Mouse (Mus musculus): ENCODE data around the gene Farsa. TPM values are rescaled to one million over a fixed set of nuclear protein-coding genes. Genes with fewer than 3 reads are reported as not detected.

Farsa gene
- polyA plus RNA-seq, 1 experiment from 2014 or later, result 85.9 TPM

DNA sequence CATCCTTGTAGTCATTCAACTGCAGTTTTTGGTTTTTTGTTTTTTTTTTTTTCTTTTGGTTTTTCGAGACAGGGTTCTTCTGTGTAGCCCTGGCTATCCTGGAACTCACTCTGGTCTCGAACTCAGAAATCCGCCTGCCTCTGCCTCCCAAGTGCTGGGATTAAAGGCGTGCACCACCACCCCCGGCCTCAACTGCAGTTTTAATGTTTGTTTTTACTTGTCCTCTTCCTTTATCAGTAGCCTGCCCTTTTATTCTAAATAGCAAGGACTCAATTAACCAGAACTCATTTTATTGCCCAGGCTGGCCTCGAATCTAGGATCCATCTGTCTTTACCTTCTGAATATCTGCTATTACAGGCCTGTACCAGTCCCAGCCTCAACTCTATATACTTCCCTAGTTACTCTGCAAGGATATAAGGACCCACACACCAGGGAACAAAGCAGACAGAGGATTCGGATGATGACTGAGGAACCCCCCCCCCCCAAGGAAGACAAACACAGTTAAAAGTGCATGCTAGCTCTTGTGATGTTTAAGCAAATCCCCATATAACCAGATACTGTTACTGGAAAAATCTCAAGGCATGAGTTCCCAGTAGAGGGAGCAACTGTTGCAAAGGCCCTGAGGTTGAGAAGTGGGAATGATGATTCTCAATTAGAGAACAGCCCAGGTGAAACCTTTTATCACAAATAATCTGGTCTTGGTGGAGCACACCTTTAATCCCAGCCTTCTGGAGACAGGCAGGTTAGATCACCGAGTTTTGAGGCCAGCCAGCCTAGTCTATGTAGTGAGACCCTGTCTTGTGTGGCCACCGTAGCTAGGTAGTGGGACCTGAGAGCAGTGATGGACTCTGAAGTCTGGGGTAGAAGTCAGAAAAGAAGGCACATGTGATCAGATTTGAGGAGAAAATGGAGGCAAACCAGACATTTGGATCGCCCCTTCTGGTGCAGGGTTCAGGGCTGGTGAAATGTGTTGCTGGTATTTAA lies 23.7 kb upstream of the Farsa start:
- no peak for ATAC-seq (ENCODE audit: insufficient read depth, low FRiP score)
- H3K36me3 ChIP-seq (ENCODE audit: control insufficient read depth, insufficient read depth, low read length), result peaks cover 19% of the 10 kb centered on the region; the same call in 1 of the 2 replicates
- WGBS, result 53% methylated on average over 10 of the region's 10 CpGs
- peak overlapping the region; percentile 99 for H3K9ac ChIP-seq (ENCODE audit: low read length)
- H3K27ac ChIP-seq (ENCODE audit: low read length), result peak overlapping the region; percentile 95
- peak overlapping the region; percentile 75 for H3K4me2 ChIP-seq (ENCODE audit: low read depth, low read length)
- H3K4me1 ChIP-seq (ENCODE audit: control insufficient read depth, insufficient read depth, low read length), result peaks cover 18% of the 10 kb centered on the region
- H3K4me3 ChIP-seq (replicated peaks; ENCODE audit: low read length), result peak overlapping the region; percentile 98
- H3K9me3 ChIP-seq (replicated peaks; ENCODE audit: control insufficient read depth, low read length), result no peaks in the 10 kb centered on the region
- H3K27me3 ChIP-seq (ENCODE audit: control insufficient read depth, insufficient read depth, low read length), result no peaks in the 10 kb centered on the region

DNA sequence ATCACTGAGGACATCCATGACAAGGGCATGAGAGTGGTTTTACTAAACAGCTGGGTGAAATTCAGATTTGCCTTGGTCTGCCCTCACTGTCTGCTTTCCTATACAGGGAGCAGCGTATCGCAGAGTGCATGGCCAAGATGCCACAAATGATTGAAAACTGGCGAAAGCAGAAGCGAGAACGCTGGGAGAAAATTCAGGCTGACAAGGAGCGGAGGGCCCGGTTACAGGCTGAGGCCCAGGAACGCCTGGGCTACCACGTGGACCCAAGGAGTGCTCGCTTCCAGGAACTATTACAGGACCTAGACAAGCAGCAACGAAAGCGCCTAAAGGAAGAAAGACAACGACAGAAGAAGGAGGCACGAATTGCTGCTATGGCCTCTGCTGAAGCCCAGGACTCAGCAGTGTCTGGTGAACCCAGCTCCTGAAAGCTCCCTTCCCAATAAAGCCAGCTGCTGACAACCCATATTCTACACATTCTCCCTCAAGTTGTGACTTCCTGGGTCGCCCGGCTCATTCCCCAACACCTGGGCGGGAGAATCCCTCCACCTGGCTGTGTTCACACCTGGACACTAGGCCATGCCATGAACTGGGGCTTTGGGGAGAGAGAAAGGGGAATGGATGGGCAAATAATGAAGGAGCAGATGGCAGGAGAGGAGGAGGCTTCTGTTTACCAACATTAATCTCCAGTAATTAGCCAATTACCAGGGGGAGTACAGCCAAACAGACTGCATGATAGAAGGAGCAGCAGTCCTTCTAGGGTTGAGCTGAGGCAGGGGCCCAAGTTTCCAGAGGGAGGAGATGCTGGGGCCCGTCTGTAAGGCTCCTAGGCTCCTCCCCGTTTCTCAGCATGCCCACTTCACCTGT lies 22.6 kb upstream of the Farsa start:
- H3K27ac ChIP-seq (ENCODE audit: low read length), result peak overlapping the region; percentile 21; the same call in 1 of the 2 replicates
- no peak overlapping the region for H3K9ac ChIP-seq (ENCODE audit: low read length)
- H3K4me1 ChIP-seq (ENCODE audit: control insufficient read depth, insufficient read depth, low read length), result peaks cover 20% of the 10 kb centered on the region
- H3K4me3 ChIP-seq (replicated peaks; ENCODE audit: low read length), result no peak overlapping the region
- H3K36me3 ChIP-seq (ENCODE audit: control insufficient read depth, insufficient read depth, low read length), result peaks cover 25% of the 10 kb centered on the region; the same call in 1 of the 2 replicates
- no peak for ATAC-seq (ENCODE audit: insufficient read depth, low FRiP score)
- no peaks in the 10 kb centered on the region for H3K27me3 ChIP-seq (ENCODE audit: control insufficient read depth, insufficient read depth, low read length)
- WGBS, result 82% methylated on average over 19 of the region's 19 CpGs
- H3K9me3 ChIP-seq (replicated peaks; ENCODE audit: control insufficient read depth, low read length), result no peaks in the 10 kb centered on the region
- no peak overlapping the region for H3K4me2 ChIP-seq (ENCODE audit: low read depth, low read length)

DNA sequence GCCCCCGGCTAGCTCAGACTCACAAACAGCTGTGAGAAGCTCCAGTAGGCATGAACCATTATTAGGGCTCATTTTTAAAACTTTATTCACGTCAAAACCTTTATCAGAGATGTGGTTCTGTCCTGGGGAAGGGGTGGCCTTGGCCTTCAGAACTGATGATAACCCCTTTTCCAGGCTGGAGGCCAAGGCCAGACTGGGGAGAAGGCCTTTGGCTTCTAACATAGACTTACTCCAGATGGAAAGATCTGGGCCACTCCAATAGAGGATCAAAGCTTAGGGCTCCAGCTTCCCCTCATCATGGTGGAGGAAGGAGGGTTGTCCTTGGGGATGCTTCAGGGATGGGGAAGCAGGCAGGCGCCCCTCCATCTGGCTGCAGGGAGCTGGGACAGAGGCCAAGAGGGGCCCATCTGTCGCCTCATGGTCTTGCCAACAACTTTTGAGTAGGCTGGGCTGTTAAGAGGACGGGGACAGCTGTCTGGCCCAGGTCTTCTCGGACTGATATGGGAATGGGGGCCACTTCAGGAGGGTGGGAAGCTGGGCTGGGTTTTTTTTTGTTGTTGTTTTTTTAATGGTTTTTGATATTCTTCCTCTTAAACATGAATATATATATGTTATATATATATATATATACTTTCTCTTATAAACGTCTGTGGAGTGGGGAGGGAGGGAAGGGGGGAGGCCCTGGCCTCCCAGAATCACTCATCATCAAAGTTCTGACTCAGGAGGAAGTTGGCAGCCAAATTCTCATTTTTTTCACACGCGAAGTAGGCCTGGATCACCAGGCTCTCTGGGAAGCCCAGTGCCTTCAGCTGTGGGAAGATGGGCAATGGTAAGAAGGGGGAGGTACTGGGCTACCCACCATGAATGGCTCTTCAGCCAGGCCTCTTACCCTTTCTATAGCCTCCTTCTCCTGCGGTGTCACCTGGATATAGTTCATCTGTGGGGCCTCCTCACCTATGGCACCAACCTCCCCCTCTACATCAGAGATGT lies 21.6 kb upstream of the Farsa start:
- H3K27ac ChIP-seq (ENCODE audit: low read length), result peak overlapping the region; percentile 52
- peaks cover 26% of the 10 kb centered on the region for H3K4me1 ChIP-seq (ENCODE audit: control insufficient read depth, insufficient read depth, low read length)
- WGBS, result 56% methylated on average over 10 of the region's 10 CpGs
- H3K9me3 ChIP-seq (replicated peaks; ENCODE audit: control insufficient read depth, low read length), result no peaks in the 10 kb centered on the region
- H3K9ac ChIP-seq (ENCODE audit: low read length), result 0 out of 2 replicates have a peak overlapping the region, but pooled peaks have one; percentile 9
- no peak overlapping the region for H3K4me2 ChIP-seq (ENCODE audit: low read depth, low read length)
- no peak overlapping the region for H3K4me3 ChIP-seq (replicated peaks; ENCODE audit: low read length)
- ATAC-seq (ENCODE audit: insufficient read depth, low FRiP score), result peak; percentile 28; the same call in 1 of the 2 replicates
- no peaks in the 10 kb centered on the region for H3K27me3 ChIP-seq (ENCODE audit: control insufficient read depth, insufficient read depth, low read length)
- peaks cover 25% of the 10 kb centered on the region; the same call in 1 of the 2 replicates for H3K36me3 ChIP-seq (ENCODE audit: control insufficient read depth, insufficient read depth, low read length)

DNA sequence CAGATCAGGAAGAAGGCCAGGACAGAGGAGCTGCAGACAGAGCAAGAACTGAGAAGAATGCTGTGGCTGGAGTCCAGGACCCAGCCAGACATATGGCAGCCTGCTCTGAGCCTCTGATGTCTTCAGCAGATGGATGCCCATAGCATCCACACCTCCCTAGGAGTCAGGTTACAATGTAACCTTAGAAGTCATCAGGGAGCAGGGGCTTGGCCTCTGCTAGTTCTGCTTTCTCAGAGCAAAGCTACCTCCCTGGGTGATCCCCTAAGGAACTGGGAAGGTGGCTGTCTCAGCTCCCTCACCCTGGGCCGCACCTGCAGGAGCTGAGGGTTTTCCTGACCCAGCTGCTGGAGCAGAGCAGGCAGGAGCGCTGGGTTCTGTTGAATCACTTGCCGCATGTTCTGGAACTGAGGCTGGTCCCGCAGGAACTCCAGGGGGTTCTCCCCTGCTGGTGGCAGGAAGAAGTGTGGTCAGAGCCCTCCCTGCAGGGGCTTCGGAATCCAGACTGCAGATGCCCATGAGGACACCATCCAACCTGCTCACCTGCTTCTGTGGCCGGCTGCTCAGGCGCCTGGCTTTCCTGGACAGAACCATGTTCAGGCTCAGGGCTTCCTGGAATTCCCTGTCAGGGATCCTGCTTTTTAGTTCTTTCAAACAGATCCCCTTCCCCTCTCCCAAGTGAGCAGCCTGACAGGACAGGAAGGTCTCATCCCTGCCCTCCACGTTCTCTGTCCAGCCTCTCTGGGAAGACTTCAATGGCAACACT lies 19.5 kb upstream of the Farsa start:
- peaks cover 33% of the 10 kb centered on the region for H3K36me3 ChIP-seq (ENCODE audit: control insufficient read depth, insufficient read depth, low read length)
- no peak overlapping the region for H3K9ac ChIP-seq (ENCODE audit: low read length)
- peaks cover 26% of the 10 kb centered on the region for H3K4me1 ChIP-seq (ENCODE audit: control insufficient read depth, insufficient read depth, low read length)
- 48% methylated on average over 8 of the region's 8 CpGs for WGBS
- H3K27ac ChIP-seq (ENCODE audit: low read length), result no peak overlapping the region
- H3K4me3 ChIP-seq (replicated peaks; ENCODE audit: low read length), result no peak overlapping the region
- H3K9me3 ChIP-seq (replicated peaks; ENCODE audit: control insufficient read depth, low read length), result no peaks in the 10 kb centered on the region
- H3K27me3 ChIP-seq (ENCODE audit: control insufficient read depth, insufficient read depth, low read length), result no peaks in the 10 kb centered on the region
- H3K4me2 ChIP-seq (ENCODE audit: low read depth, low read length), result no peak overlapping the region
- ATAC-seq (ENCODE audit: insufficient read depth, low FRiP score), result no peak

DNA sequence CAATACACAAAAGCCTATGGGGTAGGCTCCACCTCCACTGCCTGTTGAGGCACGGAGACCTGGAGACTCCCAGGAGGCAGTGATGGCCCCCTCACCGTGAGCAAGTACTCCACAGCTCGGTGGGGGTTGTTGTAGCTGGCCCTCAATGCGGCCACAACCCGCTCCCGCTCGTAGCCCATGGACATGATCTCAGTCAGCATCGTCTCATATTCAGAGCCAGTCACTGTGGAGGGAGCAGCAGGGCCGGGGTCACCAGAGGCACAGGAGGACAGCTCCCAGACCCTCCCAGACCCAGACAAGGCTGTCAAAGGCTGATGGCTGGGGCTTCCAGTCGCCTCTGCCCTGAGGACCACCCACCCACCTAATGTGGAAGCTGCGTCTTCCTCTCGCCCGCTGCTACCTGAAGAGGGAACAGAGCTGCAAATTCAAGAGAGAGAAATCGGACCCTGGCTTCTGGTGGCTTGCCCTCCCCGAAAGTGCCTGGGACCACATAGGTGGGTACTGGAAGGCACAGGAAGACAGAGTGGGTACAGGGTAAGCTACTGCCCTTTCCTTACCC lies 18.8 kb upstream of the Farsa start:
- no peak for ATAC-seq (ENCODE audit: insufficient read depth, low FRiP score)
- 76% methylated on average over 15 of the region's 15 CpGs for WGBS
- Histone ChIP-seq H3K9ac (ENCODE audit: low read length) (no peak overlapping the region), H3K4me3 (replicated peaks; ENCODE audit: low read length) (no peak overlapping the region), H3K27me3 (ENCODE audit: control insufficient read depth, insufficient read depth, low read length) (no peaks in the 10 kb centered on the region), H3K4me2 (ENCODE audit: low read depth, low read length) (no peak overlapping the region), H3K4me1 (ENCODE audit: control insufficient read depth, insufficient read depth, low read length) (peaks cover 22% of the 10 kb centered on the region), H3K9me3 (replicated peaks; ENCODE audit: control insufficient read depth, low read length) (no peaks in the 10 kb centered on the region), H3K27ac (ENCODE audit: low read length) (no peak overlapping the region), H3K36me3 (ENCODE audit: control insufficient read depth, insufficient read depth, low read length) (peaks cover 40% of the 10 kb centered on the region)

DNA sequence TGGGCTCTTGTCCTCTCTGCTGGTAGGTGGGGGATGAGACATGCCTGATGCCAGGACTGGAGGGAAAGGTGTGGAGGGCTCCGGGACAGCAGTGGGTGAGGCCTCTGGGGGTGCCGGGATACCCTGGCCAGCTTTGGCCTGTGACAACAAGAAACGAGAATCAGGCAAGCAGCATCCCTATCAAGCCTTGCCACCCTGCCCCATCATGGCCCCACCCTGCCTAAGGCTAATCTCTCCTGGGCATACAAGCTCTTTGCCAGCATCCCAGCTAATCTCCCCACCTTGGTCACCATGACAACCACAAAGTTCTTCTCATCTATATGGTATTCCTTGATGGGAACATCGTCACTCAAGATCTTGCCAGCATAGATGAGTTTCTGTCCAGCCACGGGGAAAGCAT lies 18.3 kb upstream of the Farsa start:
- Histone ChIP-seq H3K27me3 (ENCODE audit: control insufficient read depth, insufficient read depth, low read length) (no peaks in the 10 kb centered on the region), H3K27ac (ENCODE audit: low read length) (no peak overlapping the region), H3K4me3 (replicated peaks; ENCODE audit: low read length) (no peak overlapping the region), H3K9ac (ENCODE audit: low read length) (no peak overlapping the region), H3K36me3 (ENCODE audit: control insufficient read depth, insufficient read depth, low read length) (peaks cover 45% of the 10 kb centered on the region), H3K4me2 (ENCODE audit: low read depth, low read length) (no peak overlapping the region), H3K9me3 (replicated peaks; ENCODE audit: control insufficient read depth, low read length) (no peaks in the 10 kb centered on the region), H3K4me1 (ENCODE audit: control insufficient read depth, insufficient read depth, low read length) (peaks cover 17% of the 10 kb centered on the region)
- 83% methylated on average over 5 of the region's 5 CpGs for WGBS
- 0 out of 2 replicates have a peak, but pooled peaks have one; percentile 3 for ATAC-seq (ENCODE audit: insufficient read depth, low FRiP score)

DNA sequence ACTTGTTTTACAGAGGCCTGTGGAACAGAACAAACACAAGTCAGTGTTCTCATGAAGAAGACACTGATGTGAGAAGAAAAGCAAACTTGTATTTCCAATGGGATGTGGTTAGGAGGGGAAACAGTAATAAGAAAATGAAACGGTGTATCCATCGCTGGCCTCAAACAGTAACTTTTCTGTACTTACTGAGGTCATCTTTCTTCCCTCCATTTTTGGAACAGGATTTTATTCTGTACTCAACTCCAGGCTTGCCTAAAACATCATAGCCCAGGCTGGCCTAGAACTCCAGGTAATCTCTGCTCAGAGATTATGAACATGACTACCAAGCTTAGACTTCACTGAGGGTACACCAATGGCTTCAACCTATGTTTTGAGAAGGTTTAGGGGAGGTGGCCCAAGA lies 17.4 kb upstream of the Farsa start:
- peaks cover 50% of the 10 kb centered on the region for H3K36me3 ChIP-seq (ENCODE audit: control insufficient read depth, insufficient read depth, low read length)
- H3K27ac ChIP-seq (ENCODE audit: low read length), result no peak overlapping the region
- peak overlapping the region; percentile 64 for H3K4me2 ChIP-seq (ENCODE audit: low read depth, low read length)
- H3K9ac ChIP-seq (ENCODE audit: low read length), result peak overlapping the region; percentile 90
- H3K9me3 ChIP-seq (replicated peaks; ENCODE audit: control insufficient read depth, low read length), result no peaks in the 10 kb centered on the region
- ATAC-seq (ENCODE audit: insufficient read depth, low FRiP score), result no peak
- H3K27me3 ChIP-seq (ENCODE audit: control insufficient read depth, insufficient read depth, low read length), result no peaks in the 10 kb centered on the region
- peaks cover 16% of the 10 kb centered on the region for H3K4me1 ChIP-seq (ENCODE audit: control insufficient read depth, insufficient read depth, low read length)
- WGBS, result 82% methylated on average over 2 of the region's 2 CpGs
- peak overlapping the region; percentile 86 for H3K4me3 ChIP-seq (replicated peaks; ENCODE audit: low read length)
